Mouse (Mus musculus) CH12.LX (cell line): Measurements from ENCODE around the gene Zcchc7. TPM values are rescaled to one million over a fixed set of nuclear protein-coding genes. Genes with fewer than 3 reads are reported as not detected.
A peak's percentile ranks its signal among the peaks of the same experiment; 100 is the strongest.
"Not testable (repeated sequence)": the region's sequence is repeated elsewhere in the genome, so short reads cannot be mapped to it uniquely, and the experiment has no call there.

Experiments
- DNase-seq: peaks from one replicate; pipeline ENCODE4 v3.0.0-alpha.2; 2013; ENCODE audit errors: extremely low read depth
- H3K27ac ChIP-seq: 2 replicates; pipeline ENCODE4 v1.5.1; 2012; ENCODE audit warnings: low read depth, mild to moderate bottlenecking, control low read depth, moderate library complexity; ENCODE audit not compliant: insufficient read depth
- H3K27me3 ChIP-seq: replicated peaks from 2 replicates; pipeline ENCODE3; 2012; ENCODE audit warnings: inconsistent platforms
- H3K36me3 ChIP-seq, 2 experiments: replicated peaks in 1 of 2; 2 replicates each; pipeline versions ENCODE3 to v1.6.1; 2012; ENCODE audit warnings: inconsistent platforms in 1 of 2, low read length in 1 of 2, mild to moderate bottlenecking in 1 of 2, mixed read lengths in 1 of 2, moderate library complexity in 1 of 2; ENCODE audit not compliant: control insufficient read depth in 1 of 2, insufficient read depth in 1 of 2
- H3K4me1 ChIP-seq, 2 experiments: 2 replicates each; pipeline ENCODE4 v1.6.1; 2012; ENCODE audit warnings: inconsistent platforms in 1 of 2, moderate library complexity in 1 of 2; ENCODE audit not compliant: insufficient read depth in 2 of 2, control insufficient read depth in 1 of 2
- H3K4me2 ChIP-seq: 2 replicates; pipeline ENCODE4 v1.6.1; 2012; ENCODE audit warnings: low read depth, mild to moderate bottlenecking, control low read depth; ENCODE audit not compliant: poor library complexity, insufficient read depth, severe bottlenecking
- H3K4me3 ChIP-seq, 3 experiments: fragments of 150-350 bp in 1 of 3; sonication (generic) in 1 of 3; replicated peaks in 1 of 3; 2 replicates each; pipeline versions ENCODE3 to v1.5.1; 2011 to 2012; ENCODE audit warnings: low read depth in 2 of 3, low read length in 2 of 3, mild to moderate bottlenecking in 2 of 3, moderate library complexity in 2 of 3, control low read depth in 1 of 3, improper control_type of control experiment in 1 of 3, inconsistent platforms in 1 of 3, mixed read lengths in 1 of 3; ENCODE audit not compliant: poor library complexity in 1 of 3
- H3K79me2 ChIP-seq: replicated peaks from 2 replicates; pipeline ENCODE4 v1.6.1; 2012; ENCODE audit warnings: mild to moderate bottlenecking, moderate library complexity; ENCODE audit not compliant: control insufficient read depth, poor library complexity, insufficient read depth, severe bottlenecking; ENCODE audit errors: extremely low read depth
- H3K9ac ChIP-seq: 2 replicates; pipeline ENCODE4 v1.6.1; 2012; ENCODE audit warnings: low read depth, mild to moderate bottlenecking, control low read depth, moderate library complexity; ENCODE audit not compliant: insufficient read depth
- H3K9me3 ChIP-seq: replicated peaks from 2 replicates; pipeline ENCODE3; 2012; ENCODE audit warnings: low read length, inconsistent platforms, mixed read lengths
- BHLHE40 ChIP-seq: IDR thresholded peaks from 2 replicates; pipeline ENCODE4 v1.6.1; 2011; ENCODE audit warnings: mild to moderate bottlenecking, low read depth, low read length, improper control_type of control experiment
- CHD1 ChIP-seq: IDR thresholded peaks from 2 replicates; pipeline ENCODE4 v1.6.1; 2012; ENCODE audit warnings: low read depth, low read length, improper control_type of control experiment, inconsistent platforms
- E2F4 ChIP-seq: IDR thresholded peaks from 2 replicates; pipeline ENCODE4 v1.6.1; 2011; ENCODE audit warnings: low read depth, low read length, improper control_type of control experiment; ENCODE audit not compliant: insufficient replicate concordance
- EP300 ChIP-seq: IDR thresholded peaks from 2 replicates; pipeline ENCODE4 v1.6.1; 2011; ENCODE audit warnings: low read length, improper control_type of control experiment
- MAZ ChIP-seq: IDR thresholded peaks from 2 replicates; pipeline ENCODE4 v1.6.1; 2012; ENCODE audit warnings: low read depth, mild to moderate bottlenecking, inconsistent platforms, low read length, improper control_type of control experiment, moderate library complexity
- NELFE ChIP-seq: IDR thresholded peaks from 2 replicates; pipeline ENCODE4 v1.6.1; 2011; ENCODE audit warnings: low read depth, low read length, improper control_type of control experiment
- NRF1 ChIP-seq: IDR thresholded peaks from 2 replicates; pipeline ENCODE4 v1.6.1; 2014; ENCODE audit warnings: low read depth, mild to moderate bottlenecking, inconsistent platforms, low read length, improper control_type of control experiment, moderate library complexity
- PAX5 ChIP-seq: IDR thresholded peaks from 2 replicates; pipeline ENCODE4 v1.6.1; 2012; ENCODE audit warnings: low read length, inconsistent platforms, mixed read lengths
- RCOR1 ChIP-seq: conservative IDR thresholded peaks from 2 replicates; pipeline ENCODE4 v1.6.1; 2012; ENCODE audit warnings: low read depth, mild to moderate bottlenecking, inconsistent platforms, low read length, improper control_type of control experiment
- TBP ChIP-seq: conservative IDR thresholded peaks from 2 replicates; pipeline ENCODE4 v1.6.1; 2011; ENCODE audit warnings: low read depth, low read length, improper control_type of control experiment
- UBTF ChIP-seq: IDR thresholded peaks from 2 replicates; pipeline ENCODE4 v1.6.1; 2012; ENCODE audit warnings: low read depth, mild to moderate bottlenecking, inconsistent platforms, low read length, improper control_type of control experiment, moderate library complexity
- USF1 ChIP-seq: IDR thresholded peaks from 2 replicates; pipeline ENCODE4 v1.6.1; 2014; ENCODE audit warnings: low read depth, mild to moderate bottlenecking, inconsistent platforms, low read length, improper control_type of control experiment
- ZMIZ1 ChIP-seq: IDR thresholded peaks from 2 replicates; pipeline ENCODE4 v1.6.1; 2012; ENCODE audit warnings: low read depth, mild to moderate bottlenecking, inconsistent platforms, low read length, improper control_type of control experiment
- dilution Hi-C: fragments of 300-500 bp; cut with MboI; formaldehyde crosslinking; loops from 2 replicates; pipeline ENCODE4 v1.14.3; 2020; ENCODE audit warnings: low sequenced_read_pairs; ENCODE audit not compliant: extremely low pct_unique_long_range_greater_than_20kb, extremely low pct_ligation_motif_present
- in situ Hi-C: fragments of 300-500 bp; cut with MboI; formaldehyde crosslinking; loops from 3 replicates; pipeline ENCODE4 v1.14.3; 2019; ENCODE audit warnings: low sequenced_read_pairs, low pct_ligation_motif_present, low pct_unique_long_range_greater_than_20kb, mixed read lengths
- polyA plus RNA-seq: library from polyadenylated mRNA; unstranded; fragments of >175 nt; gene quantifications from 2 replicates; pipeline ENCODE4 v1.2.1, GENCODE M21; 2012; ENCODE audit warnings: low read depth; ENCODE audit not compliant: insufficient read length
- total RNA-seq, 2 experiments: library from RNA; depleted of rRNA; stranded (reverse); fragments of 300-350 nt in 1 of 2; fragments of >200 nt in 1 of 2; gene quantifications; 2 replicates each; pipeline ENCODE4 v1.2.3; 2012 to 2014

Gene Zcchc7
- total and polyA plus RNA-seq, 3 experiments: 21.0 to 27.6 (median 25.2) TPM

DNA sequence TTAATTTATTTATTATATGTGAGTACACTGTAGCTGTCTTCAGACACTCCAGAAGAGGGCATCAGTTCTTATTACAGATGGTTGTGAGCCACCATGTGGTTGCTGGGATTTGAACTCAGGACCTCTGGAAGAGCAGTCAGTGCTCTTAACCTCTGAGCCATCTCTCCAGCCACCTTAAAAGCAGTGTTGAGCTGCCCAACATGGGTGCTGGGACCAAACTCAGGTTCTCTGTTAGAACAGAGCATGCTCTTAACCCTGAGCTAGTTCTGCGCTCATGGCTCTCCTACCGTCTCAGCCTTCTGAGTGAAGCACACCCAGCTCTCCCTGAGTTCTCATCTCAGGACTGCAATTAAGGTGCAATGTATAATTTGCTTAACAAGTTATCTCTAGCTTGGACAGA lies 190.4 kb downstream of the Zcchc7 start:
- H3K4me1 ChIP-seq: peaks cover 38 to 74% of the 10 kb centered on the region in 2 experiments
- H3K27me3 ChIP-seq, DNase-seq, dilution Hi-C loops, H3K27ac ChIP-seq, H3K4me2 ChIP-seq, H3K36me3 ChIP-seq, H3K9ac ChIP-seq, H3K4me3 ChIP-seq, H3K79me2 ChIP-seq: not testable (repeated sequence)
- in situ Hi-C loops: loop anchor here (25.0 kb wide), 1 partner anchor 634 kb away; the partner anchor contains the start of gene Melk
- TF ChIP-seq TBP: peak; percentile 91
- H3K9me3 ChIP-seq: peaks cover 10% of the 10 kb centered on the region

DNA sequence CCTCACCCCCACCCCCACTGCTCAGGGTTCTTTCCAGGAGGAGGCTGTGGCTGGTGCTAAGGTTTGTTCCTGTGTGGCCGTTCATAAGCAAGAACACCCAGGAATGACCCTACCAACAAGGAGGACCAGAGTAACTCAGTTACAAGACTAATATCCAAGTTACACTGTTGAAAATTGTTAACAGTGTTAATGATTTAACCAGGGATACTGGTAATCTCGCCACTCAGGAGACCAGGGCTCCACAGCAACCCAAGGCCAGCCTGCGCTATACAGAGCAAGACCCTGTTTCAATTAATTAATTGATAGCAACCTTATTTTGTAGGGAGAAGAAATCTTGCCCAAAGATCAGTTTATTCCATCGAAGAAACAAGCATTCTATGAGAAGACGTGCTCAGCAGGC lies 191.8 kb downstream of the Zcchc7 start:
- Histone ChIP-seq H3K36me3 (no peaks in the 10 kb centered on the region), H3K9me3 (peaks cover 18% of the 10 kb centered on the region), H3K79me2 (no peaks in the 10 kb centered on the region), H3K4me3 (no peak overlapping the region), H3K4me2 (no peak overlapping the region), H3K4me1 (peaks cover 31 to 61% of the 10 kb centered on the region in 2 experiments), H3K27me3 (no peaks in the 10 kb centered on the region), H3K27ac (no peak overlapping the region), H3K9ac (no peak overlapping the region)
- in situ Hi-C loops (loop anchor here (25.0 kb wide), 1 partner anchor 635 kb away; the partner anchor contains the start of gene Melk), dilution Hi-C loops (no loop called here)
- no peak for DNase-seq
- TF ChIP-seq ZMIZ1 (no peak), BHLHE40 (no peak), PAX5 (no peak), USF1 (no peak), E2F4 (no peak), CHD1 (no peak), NELFE (no peak), MAZ (no peak), UBTF (no peak), EP300 (no peak), NRF1 (no peak)

DNA sequence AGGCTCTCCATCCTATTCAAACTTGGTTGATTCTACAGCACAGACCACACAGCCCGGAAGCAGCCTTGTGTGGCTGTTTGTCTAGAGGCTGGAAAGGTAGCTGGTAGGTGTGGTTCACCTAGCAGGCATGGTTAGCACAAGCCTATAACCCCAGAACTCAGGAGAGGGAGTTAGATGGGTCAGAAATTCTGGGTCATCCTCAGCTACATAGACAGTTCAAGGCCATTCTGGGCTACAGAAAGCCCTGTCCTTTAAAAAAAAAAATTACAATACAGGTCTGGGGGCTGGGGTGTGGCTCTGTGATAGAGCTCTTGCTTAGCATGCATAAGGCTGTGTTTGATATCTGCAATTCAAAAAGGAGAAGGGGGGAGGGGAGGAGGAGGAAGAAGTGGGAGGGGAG lies 192.6 kb downstream of the Zcchc7 start:
- no peak overlapping the region for H3K27ac ChIP-seq
- no peak for TF ChIP-seq RCOR1
- no peak overlapping the region for H3K4me2 ChIP-seq
- in situ Hi-C loops: loop anchor here (25.0 kb wide), 1 partner anchor 636 kb away; the partner anchor contains the start of gene Melk
- no peak overlapping the region for H3K4me3 ChIP-seq
- H3K4me1 ChIP-seq: peaks cover 25 to 52% of the 10 kb centered on the region in 2 experiments
- dilution Hi-C loops: no loop called here
- DNase-seq: no peak
- no peaks in the 10 kb centered on the region for H3K36me3 ChIP-seq
- H3K79me2 ChIP-seq: no peaks in the 10 kb centered on the region
- no peaks in the 10 kb centered on the region for H3K27me3 ChIP-seq
- peaks cover 18% of the 10 kb centered on the region for H3K9me3 ChIP-seq
- no peak overlapping the region for H3K9ac ChIP-seq
